ENCODE assay signal across 8 mouse cellular contexts in the genomic region with DNA sequence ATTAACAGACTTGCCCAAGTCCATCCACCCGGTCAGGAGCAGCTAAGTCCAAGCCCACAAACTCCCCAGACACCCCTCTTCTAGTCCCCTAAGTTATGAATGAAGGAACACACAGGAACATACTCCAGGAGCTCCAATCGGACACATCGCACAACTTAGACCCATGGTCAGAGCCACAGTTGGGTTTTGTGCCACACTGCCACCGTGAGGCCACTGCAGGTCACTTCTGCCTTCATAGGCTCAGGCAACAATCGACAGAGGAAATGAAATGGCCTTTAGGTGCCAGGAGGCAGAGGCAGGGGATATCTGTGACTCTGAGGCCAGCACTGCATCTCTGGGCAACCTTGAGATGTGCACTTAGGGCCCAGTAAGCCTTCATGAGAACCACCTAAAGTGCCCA. TPM values are rescaled to one million over a fixed set of nuclear protein-coding genes. Genes with fewer than 3 reads are reported as not detected.
DNase-seq lines count a peak whose midpoint lies in the region; TF ChIP-seq lines count a peak whose summit lies in the region.

No protein-coding gene starts in this region.

- DNase-seq in CD8-positive naive resting alpha-beta T cell, adult 2 months (ENCODE audit: low read depth in 2 of 2, low spot score in 2 of 2), result peak; percentile 18 to 31
- peak; percentile 74 for DNase-seq in adrenal gland, postnatal 10 days
- peak; percentile 42 for DNase-seq in embryo, embryonic 11.5 days (ENCODE audit: low read depth, low spot score)
- DNase-seq in gastrocnemius, postnatal 36 days, result peak; percentile 53 to 55
- peak; percentile 71 for DNase-seq in kidney, postnatal 14 days
- peak; percentile 62 for DNase-seq in lung, adult 2 months
- DNase-seq in thymus, postnatal 10 days (ENCODE audit: low spot score in 2 of 2), result peak; percentile 7 to 49

- H3K4me3 ChIP-seq in lung, adult 2 months (replicated peaks; ENCODE audit: extremely low read depth, low read depth, low read length), result no peak overlapping the region
- no peak overlapping the region for H3K4me3 ChIP-seq in olfactory bulb, adult 2 months (ENCODE audit: insufficient read depth, low read depth, low read length)

- no peak overlapping the region for H3K27ac ChIP-seq in olfactory bulb, adult 2 months (ENCODE audit: insufficient read depth, low read depth, low read length)

- H3K4me1 ChIP-seq in lung, adult 2 months (ENCODE audit: control insufficient read depth, insufficient read depth, low read length), result no peaks in the 10 kb centered on the region
- no peaks in the 10 kb centered on the region for H3K4me1 ChIP-seq in olfactory bulb, adult 2 months (ENCODE audit: control insufficient read depth, insufficient read depth, low read length)

- 5% methylated on average over 5 of the region's 5 CpGs for WGBS in lung, adult 2 months
- under 1% methylated on average over 5 of the region's 5 CpGs for WGBS in olfactory bulb, adult 2 months

- intact Hi-C loops in gastrocnemius, postnatal 36 days (cut with DNase I), result no loop called here

- TF ChIP-seq POLR2A in lung, adult 2 months (IDR thresholded peaks at IDR 0.05; ENCODE audit: borderline replicate concordance, extremely low read depth, low read depth, low read length), result no peak
- TF ChIP-seq POLR2A in olfactory bulb, adult 2 months (IDR thresholded peaks at IDR 0.05; ENCODE audit: insufficient read depth, low read depth, low read length), result no peak

- peak; percentile 97 for TF ChIP-seq CTCF in lung, adult 2 months (IDR thresholded peaks at IDR 0.05; ENCODE audit: insufficient read depth, low read length)
- TF ChIP-seq CTCF in olfactory bulb, adult 2 months (IDR thresholded peaks at IDR 0.05; ENCODE audit: insufficient read depth, low read depth, low read length), result peak; percentile 60; the same call in 1 of the 2 replicates

RNA-seq across cellular contexts. Expression of gene Hkdc1, which starts 11.3 kb away (rescaled TPM):
- under 1 TPM in 1 of 2 experiments, not detected in 1; 0.30 TPM for total RNA-seq in adrenal gland, postnatal 10 days (2021)
- not detected for total RNA-seq in gastrocnemius, postnatal 36 days (2021)
- polyA plus RNA-seq in lung, adult 2 months (2012; rRNA removed), result 4.7 TPM in 2 replicates
- not detected in 2 replicates for polyA plus RNA-seq in olfactory bulb, adult 2 months (2012; ENCODE audit: insufficient read depth, insufficient read length, low replicate concordance, missing spikeins)

RNA-seq across cellular contexts. Expression of gene Hk1, which starts 31.2 kb away (rescaled TPM):
- 10 to 100 TPM; 27.3 to 38.4 TPM for total RNA-seq in adrenal gland, postnatal 10 days (2021)
- 1 to 10 TPM; 6.1 to 7.8 TPM for total RNA-seq in gastrocnemius, postnatal 36 days (2021)
- polyA plus RNA-seq in lung, adult 2 months (2012; rRNA removed), result 34.2 and 45.5 TPM in 2 replicates
- 296 TPM in 1 of 2 replicates, not detected in the other for polyA plus RNA-seq in olfactory bulb, adult 2 months (2012; ENCODE audit: insufficient read depth, insufficient read length, low replicate concordance, missing spikeins)

RNA-seq across cellular contexts. Expression of gene 4930507D05Rik, which starts 38.3 kb away (rescaled TPM):
- under 1 TPM; 0.42 TPM for total RNA-seq in adrenal gland, postnatal 10 days (2021)
- total RNA-seq in gastrocnemius, postnatal 36 days (2021), result not detected
- 0.09 TPM in 1 of 2 replicates, not detected in the other for polyA plus RNA-seq in lung, adult 2 months (2012; rRNA removed)
- not detected in 2 replicates for polyA plus RNA-seq in olfactory bulb, adult 2 months (2012; ENCODE audit: insufficient read depth, insufficient read length, low replicate concordance, missing spikeins)

RNA-seq across cellular contexts. Expression of gene Supv3l1, which starts 38.6 kb away (rescaled TPM):
- total RNA-seq in adrenal gland, postnatal 10 days (2021), result 10 to 100 TPM; 34.5 to 41.8 TPM
- total RNA-seq in gastrocnemius, postnatal 36 days (2021), result 10 to 100 TPM; 17.1 to 19.7 TPM
- polyA plus RNA-seq in lung, adult 2 months (2012; rRNA removed), result 7.6 and 11.9 TPM in 2 replicates
- polyA plus RNA-seq in olfactory bulb, adult 2 months (2012; ENCODE audit: insufficient read depth, insufficient read length, low replicate concordance, missing spikeins), result not detected in 2 replicates
